Mouse (Mus musculus) hindlimb bud, embryonic 11.5 days (tissue): ENCODE data around the gene Vldlr.
A peak's percentile ranks its signal among the peaks of the same experiment; 100 is the strongest.

Experiments used
- DNase-seq: peaks from one replicate; pipeline ENCODE4 v3.0.0-alpha.2; 2012; ENCODE audit warnings: low read depth, low spot score; ENCODE audit errors: extremely low spot score

The Vldlr gene

GRCm38 (mm10) chr19:27228254-27228653 lies 12.0 kb downstream of the Vldlr start:
- DNase-seq, result no peak

GRCm38 (mm10) chr19:27233386-27233785 lies 17.1 kb downstream of the Vldlr start:
- no peak for DNase-seq

GRCm38 (mm10) chr19:27239913-27240312 lies 23.6 kb downstream of the Vldlr start:
- no peak for DNase-seq

GRCm38 (mm10) chr19:27243527-27243926 lies 27.2 kb downstream of the Vldlr start:
- DNase-seq, result no peak

- no peak for DNase-seq
Measured at GRCm38 (mm10) chr19:27254756-27255155, 38.5 kb downstream of the Vldlr start.

- no peak for DNase-seq
Measured at GRCm38 (mm10) chr19:27255678-27256077, 39.4 kb downstream of the Vldlr start.

- DNase-seq, result peak; percentile 28
Measured at GRCm38 (mm10) chr19:27260102-27260501, 43.8 kb downstream of the Vldlr start.

GRCm38 (mm10) chr19:27260621-27261278 lies 44.5 kb downstream of the Vldlr start:
- no peak for DNase-seq

- DNase-seq, result no peak
Measured at GRCm38 (mm10) chr19:27262141-27262540, 45.9 kb downstream of the Vldlr start.

- no peak for DNase-seq
Measured at GRCm38 (mm10) chr19:27273385-27273784, 57.1 kb downstream of the Vldlr start.

GRCm38 (mm10) chr19:27274382-27274781 lies 58.1 kb downstream of the Vldlr start:
- no peak for DNase-seq

GRCm38 (mm10) chr19:27279174-27279573 lies 62.9 kb downstream of the Vldlr start:
- DNase-seq, result no peak
